Mouse (Mus musculus) R1 (cell line): Measurements from ENCODE around the gene Maml3.

Source experiments
- DNase-seq: peaks from one replicate; pipeline ENCODE4 v3.0.0-alpha.2; 2018; ENCODE audit warnings: low read depth, low spot score

The Maml3 gene

GRCm38 (mm10) chr3:51788591-51789339, 316.1 kb downstream of the Maml3 start:
- peak; percentile 27 for DNase-seq

- peak; percentile 26 for DNase-seq
Measured at GRCm38 (mm10) chr3:51787945-51788344, 316.9 kb downstream of the Maml3 start.

- no peak for DNase-seq
Measured at GRCm38 (mm10) chr3:51785796-51786195, 319.1 kb downstream of the Maml3 start.

GRCm38 (mm10) chr3:51782191-51782590, 322.7 kb downstream of the Maml3 start:
- no peak for DNase-seq

DNA sequence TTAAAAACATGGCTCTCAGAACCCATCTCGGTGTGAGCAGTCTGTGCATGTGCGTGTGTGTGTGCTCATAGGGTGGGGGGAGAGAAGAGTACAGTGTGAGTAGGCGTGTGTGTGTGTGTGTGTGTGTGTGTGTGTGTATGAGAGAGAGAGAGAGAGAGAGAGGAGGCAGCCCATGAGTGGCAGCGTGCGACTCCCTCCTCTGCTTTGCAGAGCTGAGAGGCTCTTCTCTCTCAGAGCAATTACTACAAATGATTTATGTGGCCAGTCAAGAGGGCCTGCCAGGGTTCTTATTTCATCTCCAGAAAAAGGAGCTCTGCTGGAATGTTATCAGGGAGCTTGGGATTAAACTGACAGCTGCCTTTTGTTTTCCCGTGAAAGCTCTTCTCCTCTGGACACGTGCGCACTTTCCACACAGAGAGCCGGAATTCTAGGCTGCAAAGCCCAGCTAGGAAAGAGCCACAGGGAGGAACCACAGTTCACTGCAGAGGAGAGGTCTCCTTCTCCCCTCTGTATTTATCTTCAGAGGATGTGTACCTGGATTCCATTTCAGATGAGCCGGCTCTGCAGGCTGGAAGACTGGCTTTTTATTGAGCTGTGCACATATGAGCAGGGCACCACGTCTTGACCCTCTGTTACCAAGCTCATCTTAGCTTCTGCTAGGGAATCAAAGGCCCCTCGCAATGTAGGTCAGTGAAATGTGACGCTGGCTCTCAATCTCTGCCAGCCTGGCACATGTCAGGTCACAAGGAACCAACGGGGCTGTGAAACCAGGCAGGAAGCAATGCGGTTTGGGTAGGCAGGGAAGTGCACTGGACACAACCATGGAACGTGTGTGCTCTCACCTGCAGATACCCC, 325.9 kb downstream of the Maml3 start:
- no peak for DNase-seq

DNA sequence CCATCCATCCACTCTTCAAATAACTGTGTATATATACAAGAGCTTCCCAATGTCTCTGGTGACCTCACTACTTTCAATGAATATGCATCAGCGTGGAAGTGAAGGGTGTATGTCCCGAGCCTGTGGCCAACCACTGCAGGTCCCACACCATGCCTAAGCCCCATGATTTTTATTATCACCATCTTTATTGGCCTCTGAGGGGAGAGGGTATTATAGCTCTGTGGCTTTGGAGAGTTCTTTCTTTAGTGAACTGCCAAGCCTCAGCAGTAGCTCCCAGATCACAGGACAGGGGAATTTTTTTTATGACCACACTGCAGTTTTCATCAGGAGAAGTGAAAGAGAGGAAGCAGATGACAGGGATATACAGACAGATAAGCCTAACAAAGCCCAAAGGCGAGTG, 326.7 kb downstream of the Maml3 start:
- no peak for DNase-seq

GRCm38 (mm10) chr3:51776018-51776611, 328.8 kb downstream of the Maml3 start:
- no peak for DNase-seq

DNA sequence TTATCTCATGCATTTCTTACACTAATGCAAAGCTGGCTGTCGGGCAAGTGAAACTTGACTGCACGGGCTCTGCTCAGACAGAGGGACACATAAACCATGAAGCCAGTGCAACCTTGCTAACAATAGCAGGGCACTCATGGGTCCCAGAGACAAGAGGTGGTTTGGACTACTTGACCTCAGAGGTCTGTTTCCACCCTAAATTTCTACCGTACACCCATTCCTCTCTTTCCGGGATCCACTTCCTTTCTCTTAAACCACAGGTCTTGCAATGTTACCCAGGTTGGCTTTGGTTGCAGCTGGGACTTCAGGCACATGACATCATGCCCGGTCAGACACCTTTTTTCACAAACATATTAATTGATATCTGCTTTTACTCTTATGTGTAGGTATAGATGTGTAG, 331.3 kb downstream of the Maml3 start:
- DNase-seq, result no peak

- no peak for DNase-seq
Measured at GRCm38 (mm10) chr3:51771839-51772630, 332.8 kb downstream of the Maml3 start.

DNA sequence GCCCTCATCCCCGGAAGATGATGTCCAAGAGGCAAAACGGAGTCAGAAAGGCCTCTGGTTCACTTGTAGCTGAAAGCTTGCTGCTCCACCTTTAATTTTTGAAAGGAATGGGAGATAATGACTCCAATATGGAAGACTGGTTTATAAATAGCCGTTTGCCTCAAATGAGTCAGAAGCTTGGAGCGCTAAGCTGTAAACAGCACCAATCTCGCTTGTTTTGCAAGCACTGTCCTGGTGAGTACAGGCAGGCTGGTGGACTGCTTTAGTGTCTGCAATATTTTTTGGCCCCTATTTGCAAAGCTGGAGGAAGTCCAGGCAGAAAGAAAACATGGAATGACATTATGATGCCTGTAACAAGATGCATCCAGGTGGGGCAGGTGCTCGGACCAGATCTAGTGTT, 335.7 kb downstream of the Maml3 start:
- no peak for DNase-seq

GRCm38 (mm10) chr3:51765220-51765923, 339.5 kb downstream of the Maml3 start:
- DNase-seq, result no peak

DNA sequence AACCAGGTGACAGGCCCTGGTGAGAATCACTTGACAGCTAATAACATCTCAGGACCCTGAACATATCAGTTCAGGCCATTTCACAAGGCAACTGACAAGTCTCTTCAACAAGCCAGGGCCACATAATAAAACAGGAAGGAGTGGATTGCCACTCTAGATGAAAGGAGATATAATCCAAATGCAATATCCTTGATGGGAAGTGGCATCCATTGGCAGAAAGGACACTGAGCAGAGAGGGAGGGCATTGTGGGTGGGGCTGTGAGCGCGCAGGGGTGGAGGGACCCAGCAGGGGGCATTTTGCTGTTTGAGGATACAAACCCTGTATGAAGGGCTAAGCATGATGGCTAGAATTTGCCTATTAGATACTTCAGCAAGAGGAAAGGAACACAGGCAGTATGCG, 340.7 kb downstream of the Maml3 start:
- no peak for DNase-seq

- no peak for DNase-seq
Measured at GRCm38 (mm10) chr3:51762900-51763299, 342.0 kb downstream of the Maml3 start.

DNA sequence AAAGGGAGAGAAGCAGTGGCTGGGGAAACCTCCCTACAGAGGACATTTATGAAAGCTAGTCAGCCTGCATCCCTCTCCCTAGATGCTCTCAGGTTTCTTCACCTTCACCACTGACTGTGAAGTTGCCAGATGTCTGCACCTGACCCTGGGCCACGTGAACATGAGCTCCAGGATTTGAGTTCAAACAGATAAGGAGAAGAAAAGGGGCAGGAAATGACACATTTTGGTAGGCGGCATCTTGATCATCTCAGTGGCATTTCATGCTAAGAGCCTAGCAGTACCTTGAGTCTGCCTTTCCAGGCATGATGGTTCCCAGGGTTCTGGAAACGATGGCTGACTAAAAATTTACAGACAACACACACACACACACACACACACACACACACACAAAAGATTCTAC, 345.3 kb downstream of the Maml3 start:
- no peak for DNase-seq

DNA sequence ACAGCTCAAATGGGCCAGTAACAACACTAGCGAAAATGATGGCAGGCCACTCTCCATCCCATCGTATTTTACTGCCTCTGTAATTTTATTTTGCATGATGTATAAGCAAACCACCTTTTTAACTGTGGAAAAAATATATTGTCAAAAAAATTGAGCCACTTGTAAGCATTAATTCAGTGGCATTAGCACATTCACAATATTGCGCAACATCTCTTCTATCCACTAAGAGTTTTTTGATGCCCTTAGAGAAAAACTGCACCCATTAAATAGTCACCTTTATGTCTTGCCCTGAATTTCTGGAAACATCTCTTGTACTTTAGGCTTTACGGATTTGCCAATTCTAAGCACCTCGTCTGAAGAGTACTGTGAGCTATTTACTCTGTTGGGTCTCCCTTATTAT, 347.8 kb downstream of the Maml3 start:
- DNase-seq, result no peak

DNA sequence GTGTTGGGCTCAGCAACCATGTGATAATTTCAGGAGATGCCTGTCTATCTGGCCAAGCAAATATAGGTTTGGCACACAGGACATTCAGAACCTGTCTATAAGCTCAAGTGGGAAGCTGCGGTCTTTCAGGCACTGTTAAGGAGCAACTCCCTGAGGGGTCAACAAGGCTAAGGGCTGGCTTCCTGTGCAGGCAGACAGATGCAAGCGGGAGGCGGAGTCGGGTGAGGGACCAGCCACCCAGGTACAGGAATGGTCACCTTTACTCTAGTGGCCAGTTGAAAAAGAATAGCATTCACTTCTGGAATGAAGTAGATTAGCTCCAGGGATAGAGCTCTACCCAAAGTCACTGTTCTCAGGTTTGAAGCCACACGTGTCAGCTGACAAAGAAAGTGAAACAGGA, 348.6 kb downstream of the Maml3 start:
- no peak for DNase-seq

- no peak for DNase-seq
Measured at GRCm38 (mm10) chr3:51753262-51753661, 351.6 kb downstream of the Maml3 start.

DNA sequence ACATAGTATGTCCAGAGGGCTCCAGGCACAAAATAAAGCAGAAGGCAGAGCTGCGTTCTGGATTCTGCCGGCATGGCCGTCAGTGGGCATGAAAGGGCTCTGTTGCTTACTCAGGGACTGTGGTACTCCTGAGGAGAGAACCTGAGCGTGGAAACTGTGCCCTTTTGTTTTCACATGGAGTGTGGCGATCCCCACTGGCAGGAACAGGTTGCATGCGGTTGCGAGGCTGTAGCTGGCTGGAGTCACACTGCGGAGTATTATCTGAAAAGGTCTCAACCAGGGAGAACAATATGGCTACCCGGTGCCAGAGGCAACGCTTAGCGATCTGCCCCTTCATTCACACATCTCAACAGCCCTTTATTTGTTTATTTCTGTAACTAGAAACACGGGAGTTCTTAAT, 353.4 kb downstream of the Maml3 start:
- DNase-seq, result no peak

GRCm38 (mm10) chr3:51749812-51750481, 354.9 kb downstream of the Maml3 start:
- no peak for DNase-seq

GRCm38 (mm10) chr3:51749421-51749811, 355.5 kb downstream of the Maml3 start:
- no peak for DNase-seq
